Mouse (Mus musculus) heart, postnatal 0 days (tissue): ENCODE measurements at regions not wholly inside any gene's neighbourhood (a gene's known extent, or its start where the extent isn't known, plus 50 kb on each side); places are given as distances from the start of the nearest gene placed in this dataset.

ENCODE experiments used
- CTCF ChIP-seq: IDR thresholded peaks from 2 replicates; pipeline ENCODE4 v1.5.1; 2016; ENCODE audit warnings: antibody characterized with exemption, control low read depth, low read depth
- EP300 ChIP-seq: IDR thresholded peaks from 2 replicates; pipeline ENCODE4 v1.6.1; 2016; ENCODE audit warnings: antibody characterized with exemption, low read depth

DNA sequence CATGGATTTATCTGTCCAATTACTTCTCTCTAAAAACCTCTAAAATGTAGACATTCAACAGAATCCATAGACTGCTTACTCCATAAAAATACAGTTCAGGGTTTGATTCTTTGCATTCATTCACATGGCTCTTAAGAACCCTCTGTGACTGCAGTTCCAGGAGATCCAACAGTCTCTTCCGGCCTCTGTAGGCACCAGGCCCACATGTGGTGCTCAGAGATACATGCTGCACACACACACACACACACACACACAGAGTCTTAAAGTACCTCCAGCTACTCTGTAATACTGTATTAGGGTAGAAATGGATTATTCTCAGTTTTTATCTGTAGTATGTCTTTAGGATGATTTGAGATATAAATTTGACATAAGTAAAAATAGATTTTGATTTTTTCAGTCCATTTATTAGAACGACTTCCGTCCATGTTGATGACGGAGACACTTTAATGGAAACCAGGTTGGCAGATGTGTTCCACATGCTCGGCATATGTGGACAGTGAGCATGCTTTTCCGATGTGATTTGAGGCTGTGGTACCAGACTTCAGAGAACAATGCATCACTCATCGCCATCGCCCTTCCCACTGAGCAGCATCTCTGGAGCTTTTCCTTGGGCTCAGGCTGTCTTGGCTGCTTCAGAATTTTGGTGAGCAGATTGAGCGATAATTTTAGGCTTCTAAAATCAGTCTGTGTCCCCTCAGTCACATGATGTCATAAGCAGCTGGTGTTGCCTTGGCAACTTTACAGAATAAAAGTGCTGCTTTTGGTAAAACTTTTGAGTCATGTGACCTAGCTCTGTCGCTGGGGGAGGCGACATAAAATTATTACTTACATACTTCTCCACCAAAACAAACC lies 56.3 kb downstream of the Mex3b start:
- TF ChIP-seq CTCF (no peak), EP300 (no peak)
